Mouse (Mus musculus): ENCODE results near the gene Gm19684.
"Not testable (repeated sequence)": the region's sequence is repeated elsewhere in the genome, so short reads cannot be mapped to it uniquely, and the experiment has no call there.

Gm19684 gene

GRCm38 (mm10) chr17:36178938-36179337 is 57.5 kb downstream of the Gm19684 start:
- DNase-seq (ENCODE audit: low spot score), result not testable (repeated sequence)
